Mouse (Mus musculus) retina, embryonic 14.5 days (tissue): ENCODE data around the gene U2af2.
A peak's percentile ranks its signal among the peaks of the same experiment; 100 is the strongest.
"Not testable (repeated sequence)": the region's sequence is repeated elsewhere in the genome, so short reads cannot be mapped to it uniquely, and the experiment has no call there.

Source experiments
- DNase-seq: peaks from one replicate; pipeline ENCODE4 v3.0.0-alpha.2; 2015; ENCODE audit warnings: low spot score

U2af2 gene

GRCm38 (mm10) chr7:5076931-5077330 is 15.0 kb downstream of the U2af2 start:
- no peak for DNase-seq

- DNase-seq, result not testable (repeated sequence)
Observed at GRCm38 (mm10) chr7:5079365-5080009, 17.5 kb downstream of the U2af2 start.

DNA sequence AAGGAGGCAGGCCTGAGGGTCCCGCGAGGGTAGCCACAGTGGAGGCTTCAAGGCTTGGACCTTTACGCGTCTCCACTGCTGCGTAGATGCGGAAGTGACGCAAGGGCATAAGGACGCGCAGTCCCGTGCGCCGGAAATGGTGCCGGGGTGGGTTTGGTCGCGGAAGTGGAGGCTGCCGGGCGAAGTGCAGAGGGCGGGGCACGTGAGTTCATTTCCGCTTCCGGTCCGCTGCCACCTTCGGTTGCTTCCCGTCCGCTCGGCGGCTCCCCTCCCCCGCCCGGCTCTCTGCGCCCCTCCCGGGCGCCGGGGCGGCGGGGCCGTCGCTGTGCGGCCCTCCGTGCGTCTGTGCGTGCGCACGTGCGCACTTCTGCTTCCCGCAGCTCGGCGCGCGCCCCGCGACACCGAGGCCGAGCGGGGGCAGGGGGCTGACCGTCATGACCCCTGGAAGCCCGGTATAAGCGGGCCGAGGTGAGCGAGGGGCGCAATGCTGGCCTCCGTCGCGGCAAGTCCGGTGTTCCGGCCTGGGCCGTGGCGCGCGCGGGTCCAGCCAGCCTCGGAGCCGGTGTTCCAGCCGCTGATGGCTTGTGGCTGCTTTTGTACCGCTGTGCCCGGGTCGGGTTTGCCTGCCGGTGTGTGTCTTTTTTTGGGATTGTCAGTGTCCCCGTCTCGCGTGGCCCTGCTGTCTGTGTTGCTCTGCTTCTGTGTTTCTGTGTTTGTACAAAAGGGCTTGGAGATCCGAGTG is 18.2 kb downstream of the U2af2 start, which contains the start of gene Epn1:
Epn1 (plus strand) TSS at position 226 of the 742 bp plus-strand sequence.
- DNase-seq, result peak; percentile 95

GRCm38 (mm10) chr7:5080815-5081214 is 18.9 kb downstream of the U2af2 start:
- DNase-seq, result no peak

DNA sequence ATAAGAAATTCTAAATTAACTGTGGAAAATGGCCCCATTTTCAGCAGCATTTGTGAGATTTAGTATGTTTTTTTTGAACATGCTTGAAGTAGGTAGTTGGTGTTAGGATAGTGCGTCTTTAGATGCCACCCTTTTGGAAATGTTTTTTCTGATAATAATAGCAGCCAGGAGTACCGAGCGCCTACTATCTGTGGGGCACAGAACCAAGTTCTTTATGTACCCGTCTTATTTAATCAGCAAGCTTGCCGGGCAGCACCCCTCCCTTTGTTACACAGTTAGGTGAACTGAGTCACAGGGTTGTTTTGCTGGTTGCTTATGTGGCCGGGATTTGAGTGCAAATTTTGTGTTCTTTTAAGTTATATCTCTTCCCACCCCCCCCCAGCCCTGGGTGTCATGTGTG is 19.3 kb downstream of the U2af2 start:
- DNase-seq, result no peak

DNA sequence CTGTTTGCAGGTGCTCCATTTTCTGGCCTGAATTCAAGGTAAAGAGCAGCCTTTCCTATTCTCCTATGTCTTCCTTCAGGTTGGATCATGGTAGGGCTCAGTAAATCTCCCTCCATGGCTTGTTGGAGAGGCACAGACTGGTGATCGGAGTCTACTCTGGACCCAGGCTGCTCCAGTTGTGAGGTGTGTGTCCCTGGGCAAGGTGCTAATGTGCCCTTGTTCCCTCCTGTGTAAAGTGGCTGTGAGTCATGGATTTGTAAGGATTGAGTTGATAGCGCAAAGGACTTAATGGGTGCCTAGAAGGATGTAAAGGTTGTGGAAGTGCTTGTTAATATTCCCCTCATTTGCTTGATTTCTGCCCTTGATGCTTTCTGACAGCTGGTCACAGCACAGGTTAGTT is 20.0 kb downstream of the U2af2 start:
- DNase-seq, result no peak

DNA sequence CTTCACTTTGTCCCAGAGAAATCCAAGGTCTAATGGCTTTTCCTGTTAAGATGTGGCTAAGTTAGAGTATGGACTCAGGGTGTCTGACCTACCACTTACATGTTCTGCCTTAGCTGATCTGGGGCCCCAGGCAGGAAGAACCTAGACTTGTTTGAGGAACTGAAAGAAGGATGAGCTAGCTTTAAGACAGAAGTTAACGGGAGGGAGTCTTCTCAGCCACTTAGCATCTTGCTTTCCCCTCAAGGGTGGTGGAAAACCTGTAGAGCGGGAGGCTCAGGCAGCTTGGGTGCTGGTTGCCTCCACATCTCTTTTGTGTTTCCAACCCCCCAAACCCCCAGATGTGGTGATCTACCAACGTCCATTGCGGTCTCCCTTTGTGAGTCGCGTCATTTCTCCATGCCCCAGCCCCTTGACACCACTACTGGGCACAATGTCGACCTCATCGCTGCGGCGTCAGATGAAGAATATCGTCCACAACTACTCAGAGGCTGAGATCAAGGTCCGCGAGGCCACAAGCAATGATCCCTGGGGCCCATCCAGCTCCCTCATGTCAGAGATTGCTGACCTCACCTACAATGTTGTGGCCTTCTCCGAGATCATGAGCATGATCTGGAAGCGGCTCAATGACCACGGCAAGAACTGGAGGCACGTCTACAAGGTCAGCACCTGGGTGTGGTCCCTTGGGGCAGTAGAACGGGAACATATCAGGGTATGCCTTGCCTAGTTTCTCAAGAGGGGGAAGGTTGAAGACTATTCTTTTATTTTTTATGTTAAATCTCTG is 21.6 kb downstream of the U2af2 start:
- no peak for DNase-seq

GRCm38 (mm10) chr7:5085512-5085911 is 23.6 kb downstream of the U2af2 start:
- DNase-seq, result no peak

GRCm38 (mm10) chr7:5086921-5087440 is 25.0 kb downstream of the U2af2 start:
- no peak for DNase-seq

DNA sequence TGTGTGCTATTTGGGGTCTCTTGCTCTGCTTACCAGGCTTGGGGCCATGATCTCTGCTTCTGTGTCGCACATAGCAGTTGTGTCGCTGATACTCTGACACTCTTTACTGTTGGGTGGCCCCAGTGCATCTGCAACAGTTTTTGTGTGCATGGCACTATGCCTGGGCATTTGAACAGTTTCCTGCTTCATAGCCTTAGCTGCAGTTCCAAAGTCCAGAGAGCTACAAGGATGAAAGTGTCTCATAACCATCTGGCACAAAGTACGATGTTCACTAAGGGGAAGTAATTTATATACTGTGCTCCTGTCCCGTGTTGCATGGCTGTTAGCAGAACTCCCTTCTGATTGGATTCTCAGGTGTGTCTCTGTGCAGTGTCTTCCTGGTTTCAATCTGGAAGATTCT is 25.9 kb downstream of the U2af2 start:
- no peak for DNase-seq

DNA sequence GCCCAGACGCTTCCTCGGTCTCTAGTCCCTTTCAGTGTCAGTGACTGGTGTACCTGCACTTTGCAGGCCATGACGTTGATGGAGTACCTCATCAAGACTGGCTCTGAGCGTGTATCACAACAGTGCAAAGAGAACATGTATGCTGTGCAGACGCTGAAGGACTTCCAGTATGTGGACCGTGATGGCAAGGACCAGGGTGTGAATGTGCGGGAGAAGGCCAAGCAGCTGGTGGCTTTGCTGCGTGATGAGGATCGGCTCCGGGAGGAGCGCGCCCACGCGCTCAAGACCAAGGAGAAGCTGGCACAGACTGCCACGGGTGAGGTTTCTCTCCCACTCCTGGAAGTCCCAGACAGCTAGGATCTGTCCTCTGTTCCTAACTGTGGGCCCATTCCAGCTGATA is 27.9 kb downstream of the U2af2 start:
- no peak for DNase-seq

DNA sequence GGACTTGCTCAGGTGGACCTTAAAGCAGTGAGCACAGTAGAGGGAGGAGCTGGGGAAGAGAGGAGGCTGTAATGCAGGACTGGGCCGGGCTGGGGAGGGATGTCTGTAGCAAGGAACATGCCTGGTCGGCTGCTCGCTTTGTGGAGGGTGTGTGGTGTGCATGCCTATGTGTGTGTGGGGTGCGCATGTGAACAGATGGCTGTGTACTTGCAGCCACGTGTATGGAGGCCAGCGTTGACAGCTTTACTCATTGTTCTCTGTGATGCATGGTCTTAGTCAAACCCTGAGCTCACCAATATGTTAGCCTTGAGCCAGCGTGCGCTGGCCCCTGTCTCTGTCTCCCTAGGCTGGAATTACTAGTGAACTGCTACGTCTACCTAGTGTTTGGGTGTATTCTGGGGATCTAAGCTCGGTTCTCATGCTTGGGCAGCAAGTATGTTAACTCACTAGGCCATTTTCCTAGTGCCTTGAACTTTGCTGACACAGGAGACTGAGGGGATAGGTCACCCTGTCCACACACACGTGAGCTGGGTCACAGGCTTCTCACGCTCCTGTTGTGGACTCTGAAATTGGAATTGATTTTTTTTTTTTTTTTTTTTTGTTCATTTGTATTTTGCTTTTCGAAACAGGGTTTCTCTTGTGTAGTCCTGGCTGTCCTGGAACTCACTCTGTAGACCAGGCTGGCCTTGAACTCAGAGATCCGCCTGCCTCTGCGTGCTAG is 29.2 kb downstream of the U2af2 start:
- no peak for DNase-seq

DNA sequence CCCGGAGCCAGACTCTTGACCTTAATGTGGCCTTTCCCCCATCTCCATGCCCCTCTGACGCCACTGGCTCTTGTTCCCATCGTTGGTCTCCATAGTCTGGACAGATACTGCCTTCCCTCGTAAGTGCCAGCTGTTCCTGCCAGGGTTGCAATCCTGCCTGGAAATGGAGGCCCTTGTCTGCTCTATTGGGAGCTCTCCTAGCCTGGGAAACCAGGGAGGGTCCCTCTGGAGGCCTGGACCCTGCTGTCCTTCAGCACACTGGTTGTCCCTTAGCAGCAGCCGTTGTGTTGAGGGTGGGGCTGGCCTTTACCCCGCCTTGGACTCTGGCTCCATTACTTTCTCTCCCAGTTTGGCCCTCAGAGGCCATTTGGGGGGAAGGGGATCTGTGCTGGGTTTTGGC is 30.4 kb downstream of the U2af2 start:
- DNase-seq, result no peak

- DNase-seq, result no peak
Observed at GRCm38 (mm10) chr7:5092831-5093510, 31.0 kb downstream of the U2af2 start.

DNA sequence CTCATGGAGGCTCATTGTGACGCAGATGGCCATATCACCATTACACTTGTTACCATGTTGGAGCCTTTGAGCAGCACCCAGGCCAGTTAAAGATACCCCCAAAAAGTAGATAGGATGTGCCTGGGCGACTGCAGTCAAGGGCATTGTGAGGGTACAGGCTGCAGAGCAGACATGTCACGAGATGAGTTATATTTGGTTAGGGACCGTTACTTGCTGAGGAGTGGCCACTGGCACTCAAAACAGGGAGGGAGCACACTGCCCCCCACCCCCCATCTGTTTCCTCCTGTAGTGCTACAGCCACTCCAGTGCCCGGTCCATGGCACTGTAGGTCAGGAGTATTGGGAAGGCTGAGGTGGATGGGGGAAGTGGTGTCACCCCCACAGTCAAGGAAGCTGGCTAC is 36.8 kb downstream of the U2af2 start:
- DNase-seq, result no peak

DNA sequence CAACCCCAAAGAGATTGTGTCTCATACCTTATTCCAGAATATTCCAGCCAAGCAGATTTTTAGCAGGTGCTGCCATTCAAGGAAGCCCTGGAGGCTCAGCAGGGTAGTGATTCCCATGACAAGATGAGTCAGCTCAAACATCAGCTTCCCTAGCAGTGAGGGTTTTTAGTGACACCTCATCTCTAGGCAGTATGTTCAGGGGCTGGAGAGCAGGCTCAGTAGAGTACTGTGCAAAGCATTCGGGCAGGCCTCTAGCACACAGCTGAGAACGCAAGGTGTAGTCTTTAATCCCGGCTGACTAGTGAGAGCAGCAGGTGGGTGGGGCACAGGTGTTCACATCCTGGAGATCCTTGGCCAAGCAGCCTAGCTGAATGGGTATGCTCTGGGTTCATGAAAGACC is 37.9 kb downstream of the U2af2 start:
- no peak for DNase-seq

GRCm38 (mm10) chr7:5101066-5101663 is 39.2 kb downstream of the U2af2 start:
- no peak for DNase-seq

- no peak for DNase-seq
Observed at GRCm38 (mm10) chr7:5102564-5102963, 40.6 kb downstream of the U2af2 start.

DNA sequence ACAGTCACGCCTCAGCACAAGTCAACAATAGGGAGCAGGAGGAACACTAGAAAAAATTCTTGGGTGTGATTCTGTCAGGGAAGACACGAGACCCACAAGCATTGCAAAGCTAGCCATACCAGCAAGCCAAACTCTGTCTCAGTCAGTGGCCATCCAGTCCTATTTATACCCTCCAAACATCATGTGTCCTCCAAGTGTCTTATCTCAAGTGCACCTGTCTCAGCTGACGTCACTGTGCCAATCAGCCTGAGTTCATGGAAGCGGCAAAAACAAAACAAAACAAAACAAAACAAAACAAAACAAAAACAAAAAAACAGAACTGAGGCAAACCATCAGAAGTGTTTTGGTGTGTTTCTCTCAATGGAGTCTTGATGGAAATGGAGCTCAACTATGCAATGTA is 46.3 kb downstream of the U2af2 start:
- no peak for DNase-seq

DNA sequence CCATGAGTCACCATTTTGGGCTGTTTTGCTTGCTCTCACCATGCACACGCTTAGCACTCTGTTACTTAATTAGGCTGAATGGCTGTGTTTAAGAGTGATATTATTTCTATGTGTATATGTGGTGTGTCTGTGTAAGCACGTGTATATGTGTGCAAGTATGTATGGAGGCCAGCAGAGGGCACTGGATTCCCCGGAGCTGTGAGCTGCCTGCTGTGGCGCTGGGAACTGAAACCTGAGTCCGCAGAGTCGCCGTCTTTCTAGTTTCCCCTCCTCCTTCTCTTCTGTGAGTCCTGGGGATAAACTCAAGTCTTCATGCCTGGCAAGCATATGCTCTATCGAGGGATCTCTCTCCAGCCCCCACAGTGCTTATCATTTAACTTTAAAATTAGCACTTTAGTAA is 47.4 kb downstream of the U2af2 start:
- no peak for DNase-seq

- no peak for DNase-seq
Observed at GRCm38 (mm10) chr7:5112701-5113100, 50.8 kb downstream of the U2af2 start.
